Mouse (Mus musculus) intestine, embryonic 14.5 days (tissue): ENCODE data around the gene Rab17. TPM values are rescaled to one million over a fixed set of nuclear protein-coding genes. Genes with fewer than 3 reads are reported as not detected.

Experiments
- ATAC-seq: fragments of 200-750 bp; cut with Nextera tagmentation; replicated peaks from 2 replicates; pipeline ENCODE4 v1.8.0; 2017; ENCODE audit warnings: low read depth, moderate number of reproducible peaks, moderate TSS enrichment, moderate library complexity; ENCODE audit not compliant: low FRiP score, low TSS enrichment
- DNase-seq: peaks from one replicate; pipeline ENCODE4 v3.0.0-alpha.2; 2018; ENCODE audit warnings: low spot score
- H3K27ac ChIP-seq: fragments of 300-500 bp; sonication (generic); 2 replicates; pipeline ENCODE4 v1.5.1; 2014; ENCODE audit warnings: low read depth, mild to moderate bottlenecking, control low read depth
- H3K27me3 ChIP-seq: fragments of 300-500 bp; sonication (generic); replicated peaks from 2 replicates; pipeline ENCODE4 v1.6.1; 2014; ENCODE audit warnings: low read length, control low read depth; ENCODE audit not compliant: control insufficient read depth, insufficient read depth
- H3K36me3 ChIP-seq: fragments of 300-500 bp; sonication (generic); 2 replicates; pipeline ENCODE4 v1.6.1; 2014; ENCODE audit warnings: low read length, control low read depth; ENCODE audit not compliant: control insufficient read depth, insufficient read depth
- H3K4me1 ChIP-seq: fragments of 300-500 bp; sonication (generic); replicated peaks from 2 replicates; pipeline ENCODE4 v1.6.1; 2014; ENCODE audit warnings: low read length, control low read depth, mixed read lengths; ENCODE audit not compliant: control insufficient read depth, insufficient read depth
- H3K4me2 ChIP-seq: fragments of 300-500 bp; sonication (generic); 2 replicates; pipeline ENCODE4 v1.6.1; 2014; ENCODE audit warnings: low read length
- H3K4me3 ChIP-seq: fragments of 300-500 bp; sonication (generic); 2 replicates; pipeline ENCODE4 v1.5.1; 2014; ENCODE audit warnings: low read depth, low read length, control low read depth, mixed read lengths
- H3K9ac ChIP-seq: fragments of 300-500 bp; sonication (generic); 2 replicates; pipeline ENCODE4 v1.6.1; 2014; ENCODE audit warnings: mild to moderate bottlenecking, low read length
- H3K9me3 ChIP-seq: fragments of 300-500 bp; sonication (generic); 2 replicates; pipeline ENCODE4 v1.6.1; 2016; ENCODE audit warnings: low read length, control low read depth; ENCODE audit not compliant: control insufficient read depth
- WGBS: fragments of 180-500 bp; shearing (Covaris S2); extraction: QIAGEN DNeasy Blood & Tissue Kit; methylation state at CpG from one replicate; pipeline ENCODE4 v1.1.7; 2014; 5-methylcytosine and 5-hydroxymethylcytosine counted together
- polyA plus RNA-seq: library from polyadenylated mRNA; unstranded; fragments of >200 nt; fragmentation: Nextera tagmentation; extraction: Ambion mirVana; gene quantifications from 2 replicates; pipeline ENCODE4 v1.2.1, GENCODE M21; 2014

Rab17 gene
- polyA plus RNA-seq, 1 experiment from 2014 or later: 22.8 TPM

DNA sequence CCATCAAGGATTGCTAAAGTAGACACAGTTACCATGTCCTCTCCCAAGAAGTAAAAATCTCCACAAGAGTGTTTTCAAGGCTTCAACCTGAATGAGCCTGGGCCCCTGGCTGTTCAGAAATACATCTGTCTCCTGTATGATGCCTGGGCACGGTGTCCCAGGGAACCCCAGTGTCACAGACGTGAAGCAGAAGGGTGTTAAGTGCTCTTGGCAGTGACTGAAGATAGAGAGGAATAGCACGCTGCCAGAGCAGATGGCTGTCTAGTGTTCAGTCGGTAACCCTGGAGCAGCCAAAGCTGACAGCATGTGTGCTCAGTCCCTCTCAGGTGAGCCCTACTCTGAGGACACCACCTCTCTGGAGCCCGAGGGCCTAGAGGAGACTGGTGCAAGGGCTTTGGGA is 36.5 kb downstream of the Rab17 start:
- no peak overlapping the region for H3K27ac ChIP-seq
- H3K27me3 ChIP-seq: no peaks in the 10 kb centered on the region
- no peak overlapping the region for H3K9ac ChIP-seq
- WGBS: 76% methylated on average over 5 of the region's 5 CpGs
- no peaks in the 10 kb centered on the region for H3K36me3 ChIP-seq
- peaks cover 4% of the 10 kb centered on the region; the same call in 1 of the 2 replicates for H3K4me1 ChIP-seq
- DNase-seq (no peak), ATAC-seq (no peak)
- no peak overlapping the region for H3K4me3 ChIP-seq
- no peak overlapping the region for H3K4me2 ChIP-seq
- no peaks in the 10 kb centered on the region for H3K9me3 ChIP-seq

DNA sequence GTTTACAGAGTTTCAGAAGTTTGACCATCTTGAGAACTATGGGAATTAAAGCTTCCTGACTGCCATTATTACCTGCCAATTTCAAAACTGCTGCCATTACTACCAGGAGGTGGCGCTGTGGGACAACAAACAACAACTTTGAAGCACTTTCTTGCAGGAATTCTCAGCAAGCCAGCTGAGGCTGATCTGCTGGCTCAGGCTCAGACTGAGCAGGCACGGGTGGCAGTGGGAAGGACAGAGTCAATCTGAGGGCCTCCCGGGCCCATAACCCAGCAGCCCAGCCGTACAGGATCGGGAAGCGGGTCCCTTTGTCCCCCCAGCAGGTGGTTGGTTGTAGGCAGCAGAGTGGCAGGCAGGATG is 40.9 kb downstream of the Rab17 start:
- peak; percentile 95 for DNase-seq
- 8% methylated on average over 6 of the region's 6 CpGs for WGBS
- H3K9ac ChIP-seq: no peak overlapping the region
- no peaks in the 10 kb centered on the region for H3K9me3 ChIP-seq
- H3K4me3 ChIP-seq: peak overlapping the region; percentile 29; the same call in 1 of the 2 replicates
- H3K27ac ChIP-seq: no peak overlapping the region
- H3K4me2 ChIP-seq: peak overlapping the region; percentile 71
- 0 out of 2 replicates have a peak, but pooled peaks have one; percentile 47 for ATAC-seq
- H3K36me3 ChIP-seq: no peaks in the 10 kb centered on the region
- H3K27me3 ChIP-seq: no peaks in the 10 kb centered on the region
- H3K4me1 ChIP-seq: peaks cover 9% of the 10 kb centered on the region; the same call in 1 of the 2 replicates

DNA sequence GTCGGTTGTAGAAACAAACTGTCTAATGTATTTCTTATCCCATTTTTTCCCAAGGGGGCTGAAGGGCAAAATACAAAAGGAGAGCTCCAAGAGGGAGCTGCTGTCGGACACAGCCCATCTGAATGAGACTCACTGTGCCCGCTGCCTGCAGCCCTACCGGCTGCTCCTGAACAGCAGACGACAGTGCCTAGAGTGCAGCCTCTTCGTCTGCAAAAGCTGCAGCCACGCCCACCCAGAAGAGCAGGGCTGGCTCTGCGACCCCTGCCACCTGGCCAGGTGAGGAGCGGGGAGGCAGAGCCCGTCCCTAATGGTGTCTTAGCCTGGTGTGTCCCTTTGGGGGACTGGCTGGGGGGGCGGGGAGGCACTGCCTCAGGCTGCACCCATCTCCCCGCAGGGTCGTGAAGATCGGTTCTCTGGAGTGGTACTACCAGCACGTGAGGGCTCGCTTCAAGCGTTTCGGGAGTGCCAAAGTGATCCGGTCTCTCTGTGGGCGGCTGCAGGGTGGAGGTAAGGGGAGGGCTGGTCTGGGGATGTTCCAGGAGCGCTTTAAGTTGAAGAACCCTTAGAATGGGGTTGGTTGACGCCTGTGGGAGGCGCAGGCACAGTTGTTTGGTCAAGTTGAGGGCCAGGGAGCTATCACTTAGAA is 41.4 kb downstream of the Rab17 start:
- H3K4me1 ChIP-seq: peaks cover 9% of the 10 kb centered on the region; the same call in 1 of the 2 replicates
- no peak overlapping the region for H3K27ac ChIP-seq
- peak overlapping the region; percentile 29 for H3K4me3 ChIP-seq
- H3K36me3 ChIP-seq: no peaks in the 10 kb centered on the region
- peak overlapping the region; percentile 71 for H3K4me2 ChIP-seq
- no peaks in the 10 kb centered on the region for H3K27me3 ChIP-seq
- peak; percentile 61 for ATAC-seq
- DNase-seq: no peak
- WGBS: 3% methylated on average over 23 of the region's 23 CpGs
- peak overlapping the region; percentile 21; the same call in 1 of the 2 replicates for H3K9ac ChIP-seq
- no peaks in the 10 kb centered on the region for H3K9me3 ChIP-seq

DNA sequence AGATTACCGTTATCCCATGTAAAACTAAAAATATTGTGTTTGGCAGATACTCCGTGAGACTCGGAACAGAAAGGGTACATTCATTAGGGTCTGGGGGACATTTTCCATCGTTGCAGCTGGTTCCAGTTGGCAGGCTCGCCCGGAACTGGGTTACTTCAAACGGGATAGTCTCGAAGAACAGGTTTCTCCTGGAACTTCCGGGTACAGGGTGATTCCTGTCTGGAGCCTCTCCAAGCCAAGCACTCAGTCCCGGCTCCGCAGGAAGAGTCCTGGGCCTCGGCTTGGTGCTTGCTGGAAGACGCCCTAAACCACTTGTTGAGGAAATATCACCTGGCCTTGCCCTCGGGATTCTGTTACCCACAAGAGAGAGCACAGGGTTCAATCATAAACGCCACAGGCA is 42.2 kb downstream of the Rab17 start:
- WGBS: 35% methylated on average over 15 of the region's 15 CpGs
- Histone ChIP-seq H3K27me3 (no peaks in the 10 kb centered on the region), H3K9ac (no peak overlapping the region), H3K4me3 (no peak overlapping the region), H3K27ac (no peak overlapping the region), H3K36me3 (no peaks in the 10 kb centered on the region), H3K9me3 (no peaks in the 10 kb centered on the region), H3K4me2 (peak overlapping the region; percentile 71), H3K4me1 (peaks cover 9% of the 10 kb centered on the region; the same call in 1 of the 2 replicates)
- DNase-seq: no peak
- no peak; the same call in 1 of the 2 replicates for ATAC-seq

DNA sequence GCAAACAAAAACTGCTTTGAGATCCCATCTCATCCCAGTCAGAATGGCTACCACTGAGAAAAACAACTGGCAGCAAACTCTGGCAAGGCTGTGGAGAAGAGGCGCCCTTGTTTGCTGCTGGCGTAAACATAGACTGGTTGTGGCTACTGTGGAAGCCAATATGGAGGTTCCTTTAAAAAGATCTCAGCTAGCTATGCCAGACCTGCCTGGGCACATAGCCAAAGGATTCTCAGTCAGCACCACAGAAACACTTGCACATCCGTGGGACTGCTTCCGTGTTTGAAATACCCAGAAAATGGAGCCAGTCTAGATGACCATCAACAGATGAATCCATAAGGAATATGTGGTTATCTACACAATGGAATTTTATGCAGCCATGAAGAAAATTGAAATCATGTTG is 43.4 kb downstream of the Rab17 start:
- H3K9me3 ChIP-seq: no peaks in the 10 kb centered on the region
- 73% methylated on average over 4 of the region's 4 CpGs for WGBS
- no peak overlapping the region for H3K27ac ChIP-seq
- H3K36me3 ChIP-seq: no peaks in the 10 kb centered on the region
- no peak overlapping the region for H3K4me3 ChIP-seq
- peaks cover 9% of the 10 kb centered on the region; the same call in 1 of the 2 replicates for H3K4me1 ChIP-seq
- H3K27me3 ChIP-seq: no peaks in the 10 kb centered on the region
- no peak for ATAC-seq
- H3K4me2 ChIP-seq: no peak overlapping the region
- no peak for DNase-seq
- no peak overlapping the region for H3K9ac ChIP-seq

DNA sequence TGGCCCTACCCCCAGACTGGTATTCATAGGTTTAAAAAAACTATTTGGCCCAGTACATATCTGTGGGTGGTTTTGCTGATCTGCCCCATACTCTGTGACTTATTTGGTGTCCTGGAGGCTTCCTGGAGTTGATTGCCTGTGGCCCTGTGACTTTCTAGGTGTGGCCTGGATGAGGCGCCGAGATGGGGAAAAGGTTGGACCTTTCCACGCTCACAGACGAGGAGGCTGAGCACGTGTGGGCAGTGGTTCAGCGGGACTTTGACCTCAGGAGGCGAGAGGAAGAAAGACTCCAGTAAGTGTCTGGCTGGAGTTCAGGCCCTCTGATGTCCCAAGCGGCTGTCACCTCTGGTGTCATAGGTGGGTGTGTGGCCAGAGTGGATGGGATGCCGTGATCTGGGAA is 47.8 kb downstream of the Rab17 start:
- ATAC-seq: no peak

DNA sequence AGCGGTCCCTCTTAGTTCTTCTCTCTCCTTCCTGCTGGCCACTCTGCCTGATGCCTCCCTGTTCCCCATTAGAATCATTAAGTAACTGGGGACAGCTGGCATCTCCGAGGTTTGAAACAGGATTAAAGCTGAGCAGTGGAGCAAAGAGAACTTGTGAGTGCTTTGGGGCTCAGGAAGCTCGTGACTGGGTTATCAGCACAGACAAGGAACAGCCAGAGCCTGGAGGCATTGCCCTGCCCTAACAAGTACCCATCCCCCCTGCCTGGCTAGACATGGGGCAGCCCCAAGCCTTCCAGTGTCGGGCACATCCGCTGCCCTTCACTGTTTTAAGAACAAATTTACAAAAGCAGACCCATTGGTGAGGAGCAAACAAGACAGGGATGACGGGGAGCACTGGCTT is 52.0 kb downstream of the Rab17 start:
- no peaks in the 10 kb centered on the region for H3K36me3 ChIP-seq
- no peaks in the 10 kb centered on the region; the same call in 1 of the 2 replicates for H3K27me3 ChIP-seq
- no peaks in the 10 kb centered on the region for H3K9me3 ChIP-seq
- no peak overlapping the region for H3K27ac ChIP-seq
- no peak overlapping the region for H3K4me2 ChIP-seq
- DNase-seq: no peak
- H3K4me3 ChIP-seq: no peak overlapping the region
- H3K4me1 ChIP-seq: peaks cover 5% of the 10 kb centered on the region
- H3K9ac ChIP-seq: no peak overlapping the region
- 70% methylated on average over 6 of the region's 6 CpGs for WGBS
- ATAC-seq: no peak

More for the DNA sequence above, 47.8 kb downstream of the Rab17 start:
- Histone ChIP-seq H3K9me3 (no peaks in the 10 kb centered on the region), H3K27me3 (no peaks in the 10 kb centered on the region), H3K4me2 (no peak overlapping the region), H3K4me1 (no peaks in the 10 kb centered on the region), H3K4me3 (no peak overlapping the region), H3K36me3 (no peaks in the 10 kb centered on the region), H3K9ac (no peak overlapping the region), H3K27ac (no peak overlapping the region)
- WGBS: 86% methylated on average over 9 of the region's 9 CpGs
- no peak for DNase-seq

DNA sequence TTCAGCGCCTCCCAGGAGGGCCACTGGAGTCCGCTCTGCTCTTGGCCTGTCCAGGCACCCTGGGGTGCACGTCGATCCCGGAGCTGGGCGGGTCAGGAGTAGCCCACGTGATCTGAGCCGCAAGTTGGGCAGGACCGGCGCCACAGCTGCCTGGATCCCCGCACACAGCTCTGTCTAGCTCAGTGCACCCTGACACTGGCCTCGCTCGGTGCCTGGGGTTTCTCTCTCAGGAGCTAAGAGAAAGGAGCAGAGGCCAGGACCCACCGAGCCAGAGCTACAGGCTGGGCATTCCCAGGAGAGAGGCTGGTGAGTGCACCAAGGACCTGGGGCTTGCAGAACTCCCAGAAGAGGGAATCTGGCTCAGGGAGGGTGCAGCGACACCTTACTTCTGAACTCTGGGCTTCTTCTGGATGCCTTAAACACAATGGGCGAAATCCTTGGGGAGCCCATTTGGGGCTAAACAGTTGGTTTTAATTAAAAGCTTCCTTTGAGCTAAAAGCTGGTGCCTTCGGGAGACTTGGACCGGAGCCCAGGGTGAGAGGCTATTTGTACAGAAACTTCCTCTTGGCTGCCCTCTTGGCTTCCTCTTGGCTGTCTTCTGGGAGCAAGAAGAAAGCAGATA is 54.4 kb downstream of the Rab17 start, which contains the start of gene Mlph:
Gene Mlph (plus strand): TSS at position 138 of the 622 bp plus-strand sequence.
- Histone ChIP-seq H3K27ac (no peak within 1 kb of the TSS), H3K4me2 (peak within 1 kb of the TSS; percentile 42), H3K9me3 (no peaks in the 10 kb centered on the region), H3K4me1 (peaks cover 8% of the 10 kb centered on the region), H3K4me3 (0 out of 2 replicates have a peak within 1 kb of the TSS, but pooled peaks have one; percentile 10), H3K36me3 (no peaks in the 10 kb centered on the region), H3K27me3 (no peaks in the 10 kb centered on the region; the same call in 1 of the 2 replicates), H3K9ac (no peak within 1 kb of the TSS)
- DNase-seq (peak; percentile 61), ATAC-seq (no peak)
- 14% methylated on average over 18 of the region's 18 CpGs for WGBS
